Mouse (Mus musculus): ENCODE results near the gene Zfp13. TPM values are rescaled to one million over a fixed set of nuclear protein-coding genes. Genes with fewer than 3 reads are reported as not detected.

The Zfp13 gene
- polyA plus RNA-seq, 1 experiment from 2014 or later: 4.0 TPM

DNA sequence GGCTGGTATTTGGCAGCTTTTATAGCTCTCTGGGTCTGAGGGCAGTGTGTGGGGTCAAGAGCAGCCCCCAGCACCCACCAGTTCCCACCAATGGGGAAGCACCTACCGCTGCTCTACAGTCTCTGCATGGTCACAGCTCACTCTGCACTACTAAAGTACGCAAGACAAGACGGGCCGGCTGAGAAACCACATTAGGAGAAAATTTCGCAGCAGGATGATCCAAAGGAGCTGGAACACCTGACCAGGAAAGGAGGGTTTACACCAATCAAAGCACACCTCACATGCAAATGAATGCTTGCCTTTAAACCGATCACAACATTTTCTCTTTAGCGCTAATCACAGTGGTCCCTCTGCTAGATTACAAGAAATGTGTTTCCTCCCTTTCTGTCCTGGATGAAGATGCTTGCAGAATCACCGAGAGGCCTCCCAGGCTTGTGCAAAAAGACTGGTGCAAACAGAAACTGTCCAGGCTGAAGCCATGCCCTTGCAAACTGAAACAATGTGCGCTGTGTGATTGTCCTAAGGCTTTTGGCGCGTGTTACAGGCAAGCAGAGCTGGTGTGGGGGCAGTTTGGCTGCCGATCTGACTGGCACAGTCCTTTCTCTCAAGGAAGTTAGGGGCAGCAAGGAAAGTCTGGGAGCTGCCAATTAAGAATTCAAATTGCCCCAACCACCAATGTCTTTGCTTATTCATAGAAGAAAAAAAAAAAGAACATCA, 57.1 kb downstream of the Zfp13 start:
- Histone ChIP-seq H3K4me3 (ENCODE audit: low read depth, low read length) (no peak overlapping the region), H3K27me3 (ENCODE audit: control insufficient read depth, insufficient read depth, low read length) (no peaks in the 10 kb centered on the region; the same call in 1 of the 2 replicates), H3K4me1 (replicated peaks; ENCODE audit: control insufficient read depth, insufficient read depth) (no peaks in the 10 kb centered on the region), H3K9me3 (ENCODE audit: control insufficient read depth, low read length) (no peaks in the 10 kb centered on the region), H3K27ac (replicated peaks) (no peak overlapping the region), H3K9ac (ENCODE audit: low read length) (no peak overlapping the region), H3K4me2 (replicated peaks; ENCODE audit: low read depth) (peak overlapping the region; percentile 34; the same call in 1 of the 2 replicates), H3K36me3 (ENCODE audit: control insufficient read depth, insufficient read depth, low read length) (no peaks in the 10 kb centered on the region)
- ATAC-seq (ENCODE audit: low FRiP score, low TSS enrichment): no peak
- TF ChIP-seq EP300 (optimal IDR thresholded peaks at IDR 0.05) (no peak), CTCF (IDR thresholded peaks at IDR 0.05; ENCODE audit: low read depth) (no peak)
- peak; percentile 24 for DNase-seq (ENCODE audit: low spot score)
- 35% methylated on average over 12 of the region's 12 CpGs for WGBS

DNA sequence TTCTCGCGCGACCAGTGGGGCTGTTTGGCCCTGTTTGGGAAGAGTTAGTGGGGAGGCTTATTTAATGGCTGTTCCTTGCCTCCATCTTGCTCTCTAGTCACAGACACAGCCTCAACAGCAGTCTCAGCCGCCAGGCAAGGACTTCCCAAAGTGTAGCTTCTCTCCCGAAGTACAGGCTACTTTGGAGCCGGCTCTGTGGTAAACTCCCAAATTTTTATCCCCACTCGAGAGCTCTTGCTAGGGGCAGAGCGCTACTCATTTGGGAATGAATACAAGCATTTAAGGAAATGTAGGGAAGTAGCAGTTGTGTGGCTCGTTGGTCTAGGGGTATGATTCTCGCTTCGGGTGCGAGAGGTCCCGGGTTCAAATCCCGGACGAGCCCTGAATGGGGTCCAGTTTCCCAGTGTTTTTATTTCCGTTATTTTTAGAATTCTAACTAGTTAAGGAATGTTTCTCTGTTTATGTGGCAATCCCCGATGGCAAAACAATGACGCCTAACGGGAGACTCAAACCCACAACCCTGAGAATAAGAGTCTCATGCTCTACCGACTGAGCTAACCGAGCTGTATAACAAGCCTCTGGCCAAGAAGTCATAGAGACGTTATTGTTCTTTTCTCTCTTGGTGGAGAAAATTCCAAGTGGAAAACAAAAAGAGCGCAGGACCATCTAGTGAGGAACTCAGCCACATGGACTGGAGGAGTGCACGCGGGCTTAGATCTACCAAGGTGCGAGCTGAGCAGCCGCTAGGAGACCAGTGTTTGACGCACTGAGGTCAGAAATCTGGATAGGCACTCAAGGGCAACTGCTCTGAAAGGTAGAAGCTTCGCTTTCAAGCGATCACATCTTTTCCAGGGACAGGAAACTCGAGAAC, 58.4 kb downstream of the Zfp13 start:
- ATAC-seq (ENCODE audit: low FRiP score, low TSS enrichment): no peak
- Histone ChIP-seq H3K4me2 (replicated peaks; ENCODE audit: low read depth) (no peak overlapping the region), H3K9ac (ENCODE audit: low read length) (no peak overlapping the region), H3K4me1 (replicated peaks; ENCODE audit: control insufficient read depth, insufficient read depth) (no peaks in the 10 kb centered on the region), H3K27ac (replicated peaks) (no peak overlapping the region), H3K36me3 (ENCODE audit: control insufficient read depth, insufficient read depth, low read length) (no peaks in the 10 kb centered on the region), H3K4me3 (ENCODE audit: low read depth, low read length) (no peak overlapping the region), H3K27me3 (ENCODE audit: control insufficient read depth, insufficient read depth, low read length) (no peaks in the 10 kb centered on the region; the same call in 1 of the 2 replicates), H3K9me3 (ENCODE audit: control insufficient read depth, low read length) (no peaks in the 10 kb centered on the region)
- no peak for TF ChIP-seq EP300 (optimal IDR thresholded peaks at IDR 0.05)
- TF ChIP-seq CTCF (IDR thresholded peaks at IDR 0.05; ENCODE audit: low read depth): no peak
- DNase-seq (ENCODE audit: low spot score): peak; percentile 12
- 35% methylated on average over 31 of the region's 31 CpGs for WGBS

DNA sequence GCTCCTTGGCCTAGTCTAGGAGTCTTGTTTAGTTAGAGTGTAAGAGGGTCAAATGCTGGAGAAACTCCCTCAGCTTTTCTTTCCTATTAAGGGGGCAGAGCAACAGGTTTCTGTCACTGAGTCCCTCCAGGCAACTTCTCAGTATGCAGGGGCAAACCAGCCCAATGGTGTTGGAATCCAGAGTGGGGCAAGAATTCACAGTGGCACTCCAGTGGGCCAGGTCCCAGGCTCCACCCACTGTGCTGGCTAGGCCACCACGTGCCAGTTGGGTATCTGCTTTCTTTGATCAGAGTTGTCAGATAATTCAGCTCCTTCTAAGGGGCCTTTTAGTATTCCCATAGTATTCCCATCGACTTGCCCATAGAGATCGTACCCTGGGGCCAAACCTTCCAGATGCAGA, 59.2 kb downstream of the Zfp13 start:
- Histone ChIP-seq H3K4me1 (replicated peaks; ENCODE audit: control insufficient read depth, insufficient read depth) (no peaks in the 10 kb centered on the region), H3K4me3 (ENCODE audit: low read depth, low read length) (no peak overlapping the region), H3K9ac (ENCODE audit: low read length) (no peak overlapping the region), H3K27ac (replicated peaks) (no peak overlapping the region), H3K27me3 (ENCODE audit: control insufficient read depth, insufficient read depth, low read length) (no peaks in the 10 kb centered on the region; the same call in 1 of the 2 replicates), H3K36me3 (ENCODE audit: control insufficient read depth, insufficient read depth, low read length) (no peaks in the 10 kb centered on the region), H3K9me3 (ENCODE audit: control insufficient read depth, low read length) (no peaks in the 10 kb centered on the region), H3K4me2 (replicated peaks; ENCODE audit: low read depth) (no peak overlapping the region)
- DNase-seq (ENCODE audit: low spot score): no peak
- TF ChIP-seq CTCF (IDR thresholded peaks at IDR 0.05; ENCODE audit: low read depth) (no peak), EP300 (optimal IDR thresholded peaks at IDR 0.05) (no peak)
- WGBS: 52% methylated on average over 3 of the region's 3 CpGs
- ATAC-seq (ENCODE audit: low FRiP score, low TSS enrichment): no peak

DNA sequence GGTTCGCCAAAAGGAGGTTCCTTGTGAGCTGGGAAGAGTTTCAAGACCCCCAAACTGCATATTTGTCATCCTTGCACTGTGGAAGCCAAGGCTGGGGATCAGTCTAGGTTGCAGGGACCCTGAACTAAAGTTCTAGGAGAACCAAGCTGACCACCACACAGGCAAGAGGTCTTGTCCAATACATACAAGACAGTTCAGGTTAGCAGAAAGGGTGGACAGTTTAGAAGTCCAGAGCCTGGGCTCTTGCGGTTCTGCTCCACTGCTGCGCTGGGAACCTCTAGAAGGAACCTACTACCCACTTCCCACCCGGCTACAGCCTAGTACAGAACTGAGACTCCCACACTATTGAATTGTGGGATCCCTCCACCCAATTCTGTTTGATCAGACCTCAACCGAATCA, 59.7 kb downstream of the Zfp13 start:
- H3K4me2 ChIP-seq (replicated peaks; ENCODE audit: low read depth): no peak overlapping the region
- no peak overlapping the region for H3K9ac ChIP-seq (ENCODE audit: low read length)
- TF ChIP-seq CTCF (IDR thresholded peaks at IDR 0.05; ENCODE audit: low read depth) (no peak), EP300 (optimal IDR thresholded peaks at IDR 0.05) (no peak)
- H3K27me3 ChIP-seq (ENCODE audit: control insufficient read depth, insufficient read depth, low read length): no peaks in the 10 kb centered on the region; the same call in 1 of the 2 replicates
- H3K4me1 ChIP-seq (replicated peaks; ENCODE audit: control insufficient read depth, insufficient read depth): no peaks in the 10 kb centered on the region
- H3K4me3 ChIP-seq (ENCODE audit: low read depth, low read length): no peak overlapping the region
- ATAC-seq (ENCODE audit: low FRiP score, low TSS enrichment) (no peak), DNase-seq (ENCODE audit: low spot score) (no peak)
- H3K27ac ChIP-seq (replicated peaks): no peak overlapping the region
- H3K36me3 ChIP-seq (ENCODE audit: control insufficient read depth, insufficient read depth, low read length): no peaks in the 10 kb centered on the region
- 89% methylated on average over 5 of the region's 5 CpGs for WGBS
- H3K9me3 ChIP-seq (ENCODE audit: control insufficient read depth, low read length): no peaks in the 10 kb centered on the region

DNA sequence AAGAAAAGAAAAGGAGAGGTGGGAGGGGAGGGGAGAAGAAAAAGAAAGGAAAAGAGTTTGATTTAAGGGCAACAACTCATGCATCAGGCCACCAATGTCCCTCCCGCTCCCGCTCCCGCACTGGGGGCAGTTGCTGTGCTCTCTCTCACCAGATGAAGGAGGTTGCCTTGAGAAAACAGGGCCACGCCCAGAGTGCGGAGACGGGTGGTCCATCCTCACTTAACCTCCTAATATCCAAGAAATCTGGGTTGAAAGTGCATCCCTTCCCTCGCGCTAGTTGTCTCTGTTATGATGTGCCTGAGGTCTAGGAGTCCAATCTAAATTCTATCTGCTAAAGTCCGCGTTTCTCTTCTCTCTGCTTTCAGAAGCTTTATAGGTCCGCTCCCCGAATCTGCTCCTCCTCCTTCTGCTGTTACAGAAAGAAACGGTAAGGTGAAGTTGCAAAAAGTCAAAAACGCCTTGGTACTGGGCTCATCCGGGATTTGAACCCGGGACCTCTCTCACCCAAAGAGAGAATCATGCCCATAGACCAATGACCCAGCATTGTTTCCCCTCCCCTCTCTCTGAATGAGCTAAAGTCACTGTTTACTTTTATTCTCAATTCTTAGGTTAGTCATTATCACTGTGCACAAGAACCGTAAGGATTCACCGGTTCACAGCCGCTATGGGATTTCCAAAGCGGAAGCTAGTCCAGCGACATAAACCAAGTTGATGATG, 60.8 kb downstream of the Zfp13 start:
- Histone ChIP-seq H3K4me1 (replicated peaks; ENCODE audit: control insufficient read depth, insufficient read depth) (no peaks in the 10 kb centered on the region), H3K27ac (replicated peaks) (no peak overlapping the region), H3K4me3 (ENCODE audit: low read depth, low read length) (peak overlapping the region; percentile 32), H3K36me3 (ENCODE audit: control insufficient read depth, insufficient read depth, low read length) (no peaks in the 10 kb centered on the region), H3K4me2 (replicated peaks; ENCODE audit: low read depth) (peak overlapping the region; percentile 46), H3K9me3 (ENCODE audit: control insufficient read depth, low read length) (no peaks in the 10 kb centered on the region), H3K27me3 (ENCODE audit: control insufficient read depth, insufficient read depth, low read length) (no peaks in the 10 kb centered on the region; the same call in 1 of the 2 replicates), H3K9ac (ENCODE audit: low read length) (peak overlapping the region; percentile 23; the same call in 1 of the 2 replicates)
- no peak for DNase-seq (ENCODE audit: low spot score)
- 9% methylated on average over 21 of the region's 21 CpGs for WGBS
- no peak for ATAC-seq (ENCODE audit: low FRiP score, low TSS enrichment)
- TF ChIP-seq EP300 (optimal IDR thresholded peaks at IDR 0.05) (no peak), CTCF (IDR thresholded peaks at IDR 0.05; ENCODE audit: low read depth) (no peak)

All from stomach, postnatal 0 days (tissue).